Mouse (Mus musculus): ENCODE results near the gene Tfdp2.
"Not testable (repeated sequence)": the region's sequence is repeated elsewhere in the genome, so short reads cannot be mapped to it uniquely, and the experiment has no call there.

- TF ChIP-seq POLR2A (IDR thresholded peaks at IDR 0.05; ENCODE audit: borderline replicate concordance, control insufficient read depth, low read depth, low read length); CTCF (IDR thresholded peaks at IDR 0.05; ENCODE audit: control insufficient read depth, insufficient read depth, low read length): not testable (repeated sequence)
Observed at GRCm38 (mm10) chr9:96351771-96352170, 155.7 kb downstream of the Tfdp2 start.
